Mouse (Mus musculus) liver, embryonic 14.5 days (tissue): ENCODE measurements around the gene March11.

Experiments used
- CTCF ChIP-seq: IDR thresholded peaks from 2 replicates; pipeline ENCODE4 v1.5.1; 2016; ENCODE audit warnings: antibody characterized with exemption, low read depth, control low read depth
- EP300 ChIP-seq: IDR thresholded peaks from 2 replicates; pipeline ENCODE4 v1.6.1; 2016; ENCODE audit warnings: antibody characterized with exemption, low read depth

GRCm38 (mm10) chr15:26262336-26262735 lies 46.5 kb upstream of the March11 start:
- TF ChIP-seq CTCF (no peak), EP300 (no peak)
